Mouse (Mus musculus) midbrain, embryonic 13.5 days (tissue): ENCODE measurements around the gene Klhl30. TPM values are rescaled to one million over a fixed set of nuclear protein-coding genes. Genes with fewer than 3 reads are reported as not detected.
A peak's percentile ranks its signal among the peaks of the same experiment; 100 is the strongest.

Experiments used
- ATAC-seq: fragments of 200-750 bp; cut with Nextera tagmentation; 2 replicates; pipeline ENCODE4 v1.8.0; 2017; ENCODE audit warnings: mild to moderate bottlenecking, moderate TSS enrichment, moderate library complexity
- H3K27ac ChIP-seq: fragments of 300-500 bp; sonication (generic); 2 replicates; pipeline ENCODE4 v1.5.1; 2015; ENCODE audit warnings: inconsistent platforms, mild to moderate bottlenecking, moderate library complexity
- H3K27me3 ChIP-seq: fragments of 300-500 bp; sonication (generic); 2 replicates; pipeline ENCODE4 v1.6.1; 2015; ENCODE audit warnings: mild to moderate bottlenecking, inconsistent platforms
- H3K36me3 ChIP-seq: fragments of 300-500 bp; sonication (generic); 2 replicates; pipeline ENCODE4 v1.6.1; 2015; ENCODE audit warnings: mild to moderate bottlenecking, inconsistent platforms
- H3K4me1 ChIP-seq: fragments of 300-500 bp; sonication (generic); replicated peaks from 2 replicates; pipeline ENCODE4 v1.6.1; 2015; ENCODE audit warnings: inconsistent platforms
- H3K4me2 ChIP-seq: fragments of 300-500 bp; sonication (generic); replicated peaks from 2 replicates; pipeline ENCODE4 v1.6.1; 2015; ENCODE audit warnings: moderate library complexity, mild to moderate bottlenecking, inconsistent platforms
- H3K4me3 ChIP-seq: fragments of 300-500 bp; sonication (generic); replicated peaks from 2 replicates; pipeline ENCODE4 v1.5.1; 2015; ENCODE audit warnings: mild to moderate bottlenecking, inconsistent platforms
- H3K9ac ChIP-seq: fragments of 300-500 bp; sonication (generic); replicated peaks from 2 replicates; pipeline ENCODE4 v1.6.1; 2015; ENCODE audit warnings: mild to moderate bottlenecking, inconsistent platforms
- H3K9me3 ChIP-seq: fragments of 300-500 bp; sonication (generic); 2 replicates; pipeline ENCODE4 v1.6.1; 2016; ENCODE audit warnings: mild to moderate bottlenecking, inconsistent platforms
- WGBS: fragments of 180-500 bp; shearing (Covaris S2); methylation state at CpG from one replicate; pipeline ENCODE4 v1.1.7; 2015; 5-methylcytosine and 5-hydroxymethylcytosine counted together
- polyA plus RNA-seq: library from polyadenylated mRNA; unstranded; fragments of >200 nt; fragmentation: Nextera tagmentation; extraction: Ambion mirVana; gene quantifications from 2 replicates; pipeline ENCODE4 v1.2.1, GENCODE M21; 2015

Klhl30 gene
- polyA plus RNA-seq, 1 experiment from 2014 or later = 0.07 TPM

DNA sequence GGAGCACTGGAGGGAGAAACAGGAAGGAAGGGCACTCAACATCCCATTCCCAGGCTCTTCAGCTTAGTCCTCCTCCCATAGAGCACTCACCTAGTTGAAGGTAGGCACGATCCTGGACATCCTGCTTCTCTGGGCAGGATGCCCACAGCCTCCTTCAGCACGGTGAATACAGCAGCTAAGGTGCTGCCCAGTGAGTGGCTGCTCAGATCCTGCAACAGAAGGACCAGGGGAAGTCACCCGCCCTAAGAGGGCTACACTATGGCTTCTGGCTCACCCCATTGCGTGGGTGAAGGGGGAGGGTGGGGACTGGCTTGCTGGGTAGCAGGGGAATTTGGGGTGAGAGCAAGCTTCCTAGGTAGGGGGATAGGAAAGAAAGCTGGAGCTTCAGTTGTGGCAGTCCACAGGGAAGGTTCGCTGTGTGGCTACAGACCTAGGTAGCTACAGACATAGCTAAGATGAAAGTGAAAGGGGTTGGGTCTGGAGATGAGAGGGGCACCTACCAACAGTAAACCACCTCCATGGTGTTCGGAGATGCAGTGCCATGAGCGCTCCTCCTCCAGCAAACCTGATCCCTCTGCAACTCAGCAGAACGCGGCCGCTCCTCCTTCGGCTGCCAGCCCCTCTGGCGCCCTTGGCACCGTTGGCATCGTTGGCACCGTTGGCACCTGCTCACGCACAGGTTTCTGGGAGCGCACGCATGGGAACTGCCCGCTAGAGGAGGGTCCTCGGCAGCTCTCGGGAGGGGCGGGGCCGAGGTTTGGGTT is 54.8 kb downstream of the Klhl30 start:
- Histone ChIP-seq H3K4me3 (no peak overlapping the region), H3K9ac (no peak overlapping the region), H3K27me3 (peaks cover 13% of the 10 kb centered on the region), H3K27ac (no peak overlapping the region), H3K9me3 (no peaks in the 10 kb centered on the region), H3K4me1 (peaks cover 5% of the 10 kb centered on the region), H3K36me3 (no peaks in the 10 kb centered on the region), H3K4me2 (no peak overlapping the region)
- WGBS = 66% methylated on average over 23 of the region's 23 CpGs
- no peak for ATAC-seq

DNA sequence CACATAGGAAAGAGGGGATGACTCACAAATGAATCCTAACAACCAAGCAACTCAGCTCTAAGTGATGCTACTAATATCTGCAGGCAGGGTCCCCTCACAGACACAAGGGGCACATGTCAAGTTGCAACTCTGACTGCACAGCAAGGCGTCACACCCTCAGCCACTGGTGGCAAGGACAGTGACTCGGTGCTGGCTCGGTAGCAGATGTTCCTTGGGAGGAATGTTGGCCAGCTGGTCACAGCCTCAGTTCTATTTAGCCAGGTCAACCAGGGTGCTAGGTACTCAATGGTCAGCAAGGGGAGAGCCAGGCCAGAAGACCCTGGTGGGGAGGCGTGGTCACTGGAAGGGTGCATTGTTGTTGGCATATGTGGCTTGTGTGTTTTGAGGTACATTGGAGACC is 57.0 kb downstream of the Klhl30 start:
- Histone ChIP-seq H3K4me1 (peaks cover 25% of the 10 kb centered on the region), H3K9me3 (no peaks in the 10 kb centered on the region), H3K36me3 (0 out of 2 replicates have a peak, but pooled peaks cover 3% of the 10 kb centered on the region), H3K4me2 (no peak overlapping the region), H3K4me3 (no peak overlapping the region), H3K27ac (no peak overlapping the region), H3K9ac (no peak overlapping the region), H3K27me3 (peaks cover 13% of the 10 kb centered on the region)
- 94% methylated on average over 4 of the region's 4 CpGs for WGBS
- no peak for ATAC-seq

- H3K36me3 ChIP-seq = peaks cover 7% of the 10 kb centered on the region; the same call in 1 of the 2 replicates
- H3K27me3 ChIP-seq = no peaks in the 10 kb centered on the region
- H3K9ac ChIP-seq = peak overlapping the region; percentile 96
- WGBS = 46% methylated on average over 8 of the region's 8 CpGs
- no peak for ATAC-seq
- H3K4me1 ChIP-seq = peaks cover 58% of the 10 kb centered on the region
- no peaks in the 10 kb centered on the region for H3K9me3 ChIP-seq
- peak overlapping the region; percentile 95 for H3K4me2 ChIP-seq
- peak overlapping the region; percentile 81 for H3K4me3 ChIP-seq
- peak overlapping the region; percentile 98 for H3K27ac ChIP-seq
Measured at GRCm38 (mm10) chr1:91411631-91412285, 60.9 kb downstream of the Klhl30 start.

Other genes with a start within 250 kb of the Klhl30 start
- gene Rbm44, start 205.9 kb upstream of the Klhl30 start, polyA plus RNA-seq = 0.34 and 0.45 TPM in 2 replicates
- 1.1 and 1.2 TPM in 2 replicates for gene Ramp1, start 171.2 kb upstream of the Klhl30 start, polyA plus RNA-seq
- gene Ube2f, start 100.7 kb upstream of the Klhl30 start, polyA plus RNA-seq = 70.5 and 72.8 TPM in 2 replicates
- 11.6 and 12.4 TPM in 2 replicates for gene Scly, start 52.7 kb upstream of the Klhl30 start, polyA plus RNA-seq
- gene Espnl, start 28.9 kb upstream of the Klhl30 start, polyA plus RNA-seq = 0.15 and 0.21 TPM in 2 replicates
- gene Erfe, start 15.4 kb downstream of the Klhl30 start, polyA plus RNA-seq = 0.24 and 0.55 TPM in 2 replicates
- gene Ilkap, start 47.8 kb downstream of the Klhl30 start, polyA plus RNA-seq = 148 and 155 TPM in 2 replicates
- gene Hes6, start 63.0 kb downstream of the Klhl30 start, polyA plus RNA-seq = 316 and 357 TPM in 2 replicates
- 4.4 and 4.7 TPM in 2 replicates for gene Per2, start 108.3 kb downstream of the Klhl30 start, polyA plus RNA-seq
- gene Traf3ip1, start 143.6 kb downstream of the Klhl30 start, polyA plus RNA-seq = 10.8 and 11.3 TPM in 2 replicates
- gene Asb1, start 189.5 kb downstream of the Klhl30 start, polyA plus RNA-seq = 10.9 TPM in 2 replicates